Mouse (Mus musculus) testis, adult 2 months (tissue): ENCODE measurements around the gene Ppp2r5e. TPM values are rescaled to one million over a fixed set of nuclear protein-coding genes. Genes with fewer than 3 reads are reported as not detected.

Experiments
- H3K27ac ChIP-seq: fragments of 200-500 bp; 2 replicates; pipeline ENCODE4 v1.5.1; 2012; ENCODE audit warnings: low read depth, low read length; ENCODE audit not compliant: control insufficient read depth, insufficient read depth
- H3K27me3 ChIP-seq: fragments of 200-500 bp; 2 replicates; pipeline ENCODE4 v1.6.1; 2012; ENCODE audit warnings: mild to moderate bottlenecking, low read length, moderate library complexity; ENCODE audit not compliant: control insufficient read depth, insufficient read depth
- H3K36me3 ChIP-seq: fragments of 200-500 bp; 2 replicates; pipeline ENCODE4 v1.6.1; 2012; ENCODE audit warnings: mild to moderate bottlenecking, low read length; ENCODE audit not compliant: control insufficient read depth, insufficient read depth
- H3K4me1 ChIP-seq: fragments of 200-500 bp; 2 replicates; pipeline ENCODE4 v1.6.1; 2012; ENCODE audit warnings: low read length; ENCODE audit not compliant: control insufficient read depth, insufficient read depth
- H3K4me3 ChIP-seq: fragments of 200-500 bp; 2 replicates; pipeline ENCODE4 v1.5.1; 2012; ENCODE audit warnings: low read depth, mild to moderate bottlenecking, low read length, moderate library complexity, mixed read lengths; ENCODE audit not compliant: control insufficient read depth
- CTCF ChIP-seq: fragments of 200-500 bp; IDR thresholded peaks from 2 replicates; pipeline ENCODE4 v1.5.1; 2012; ENCODE audit warnings: low read depth, mild to moderate bottlenecking, inconsistent platforms, low read length, moderate library complexity; ENCODE audit not compliant: control insufficient read depth, insufficient read depth, insufficient replicate concordance
- POLR2A ChIP-seq: fragments of 200-500 bp; IDR thresholded peaks from 2 replicates; pipeline ENCODE4 v1.6.1; 2012; ENCODE audit warnings: low read depth, mild to moderate bottlenecking, inconsistent platforms, low read length, moderate library complexity; ENCODE audit not compliant: control insufficient read depth
- polyA plus RNA-seq: library from polyadenylated mRNA; depleted of rRNA; stranded (reverse); fragments of >200 nt; gene quantifications from 2 replicates; pipeline ENCODE4 v1.2.3, GENCODE M21; 2012

Gene Ppp2r5e
- polyA plus RNA-seq, 1 experiment, result 93.9 TPM

DNA sequence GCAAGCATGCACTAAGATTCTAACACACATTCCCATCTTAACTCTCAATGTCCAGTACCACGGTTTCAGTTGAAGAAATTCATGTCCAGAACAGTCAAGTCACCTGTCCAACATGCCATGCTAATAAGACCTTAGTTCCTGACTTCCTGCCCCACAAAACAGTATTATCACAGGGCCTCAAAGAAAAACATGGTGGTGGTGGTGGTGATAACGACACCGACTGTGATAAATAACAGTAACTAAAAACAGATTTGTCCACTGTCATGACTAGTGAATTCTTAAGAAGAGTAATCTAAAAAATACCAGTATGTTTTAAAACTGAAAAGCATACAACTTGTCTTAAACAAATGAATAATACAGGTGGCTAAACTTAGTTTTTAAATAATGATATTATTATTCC is 71.8 kb downstream of the Ppp2r5e start:
- H3K36me3 ChIP-seq, result no peaks in the 10 kb centered on the region
- no peaks in the 10 kb centered on the region for H3K27me3 ChIP-seq
- no peak overlapping the region for H3K27ac ChIP-seq
- no peaks in the 10 kb centered on the region for H3K4me1 ChIP-seq
- TF ChIP-seq CTCF, result no peak
- TF ChIP-seq POLR2A, result no peak
- H3K4me3 ChIP-seq, result no peak overlapping the region

DNA sequence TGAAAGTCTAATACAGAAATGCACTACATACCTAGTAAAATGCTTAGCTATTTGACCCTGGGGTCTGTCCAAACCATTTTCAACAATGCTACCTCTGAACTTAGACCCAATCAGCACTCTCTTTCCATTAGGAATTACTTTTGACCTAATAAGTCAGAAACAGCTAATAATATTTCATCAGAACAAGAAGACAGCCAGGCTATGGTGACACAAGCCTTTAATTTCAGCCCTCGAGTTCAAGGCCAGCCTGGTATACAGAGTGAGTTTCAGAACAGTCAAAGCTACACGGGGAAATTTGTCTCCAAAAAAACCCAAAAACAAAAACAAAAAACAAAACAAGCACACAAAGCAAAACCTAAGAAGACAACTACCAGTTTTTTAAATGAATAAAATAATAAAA is 73.1 kb downstream of the Ppp2r5e start:
- no peaks in the 10 kb centered on the region for H3K27me3 ChIP-seq
- no peaks in the 10 kb centered on the region for H3K36me3 ChIP-seq
- no peak for TF ChIP-seq POLR2A
- no peak for TF ChIP-seq CTCF
- no peak overlapping the region for H3K4me3 ChIP-seq
- H3K27ac ChIP-seq, result no peak overlapping the region
- H3K4me1 ChIP-seq, result no peaks in the 10 kb centered on the region

DNA sequence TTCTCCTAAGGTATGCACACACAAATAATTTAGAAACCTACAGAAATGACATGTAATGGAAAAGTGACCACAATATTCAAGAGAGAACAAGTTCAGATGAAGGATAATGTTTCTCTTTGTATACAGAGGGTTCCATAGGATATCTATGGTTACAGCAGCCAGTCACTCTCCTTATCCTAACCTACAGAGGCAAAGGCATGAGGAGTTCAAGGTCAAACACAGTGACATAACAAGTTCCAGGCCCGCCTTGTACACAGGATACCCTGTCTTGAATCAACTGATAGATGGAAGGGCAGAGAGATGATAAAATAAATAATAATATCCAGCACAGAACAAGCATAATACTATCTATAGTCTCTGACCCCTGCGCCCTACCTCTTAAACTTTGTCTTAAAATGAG is 73.7 kb downstream of the Ppp2r5e start:
- no peaks in the 10 kb centered on the region for H3K4me1 ChIP-seq
- no peak overlapping the region for H3K27ac ChIP-seq
- TF ChIP-seq CTCF (no peak), POLR2A (no peak)
- H3K27me3 ChIP-seq, result no peaks in the 10 kb centered on the region
- H3K4me3 ChIP-seq, result no peak overlapping the region
- H3K36me3 ChIP-seq, result no peaks in the 10 kb centered on the region

DNA sequence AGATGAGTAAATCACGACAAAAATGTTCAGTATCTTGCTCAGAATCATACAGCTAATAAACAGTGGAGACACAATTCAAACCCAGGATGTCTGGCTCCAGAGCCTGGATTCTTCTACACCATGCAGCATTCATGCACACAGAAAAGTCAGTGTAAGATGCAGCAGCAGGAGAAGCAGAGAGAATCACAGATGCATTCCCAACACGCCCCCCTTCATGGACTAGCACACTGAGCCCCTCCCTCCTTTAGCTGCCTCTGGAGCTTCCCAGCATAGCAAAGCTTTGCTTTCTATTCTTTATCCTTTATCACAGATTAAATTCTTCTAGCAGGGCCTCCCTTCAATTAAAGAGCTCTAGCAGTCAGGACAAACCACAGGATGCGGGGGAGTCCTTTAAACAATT is 75.7 kb downstream of the Ppp2r5e start:
- Histone ChIP-seq H3K27ac (no peak overlapping the region), H3K27me3 (no peaks in the 10 kb centered on the region), H3K36me3 (no peaks in the 10 kb centered on the region), H3K4me1 (no peaks in the 10 kb centered on the region), H3K4me3 (no peak overlapping the region)
- TF ChIP-seq POLR2A (no peak), CTCF (no peak)

DNA sequence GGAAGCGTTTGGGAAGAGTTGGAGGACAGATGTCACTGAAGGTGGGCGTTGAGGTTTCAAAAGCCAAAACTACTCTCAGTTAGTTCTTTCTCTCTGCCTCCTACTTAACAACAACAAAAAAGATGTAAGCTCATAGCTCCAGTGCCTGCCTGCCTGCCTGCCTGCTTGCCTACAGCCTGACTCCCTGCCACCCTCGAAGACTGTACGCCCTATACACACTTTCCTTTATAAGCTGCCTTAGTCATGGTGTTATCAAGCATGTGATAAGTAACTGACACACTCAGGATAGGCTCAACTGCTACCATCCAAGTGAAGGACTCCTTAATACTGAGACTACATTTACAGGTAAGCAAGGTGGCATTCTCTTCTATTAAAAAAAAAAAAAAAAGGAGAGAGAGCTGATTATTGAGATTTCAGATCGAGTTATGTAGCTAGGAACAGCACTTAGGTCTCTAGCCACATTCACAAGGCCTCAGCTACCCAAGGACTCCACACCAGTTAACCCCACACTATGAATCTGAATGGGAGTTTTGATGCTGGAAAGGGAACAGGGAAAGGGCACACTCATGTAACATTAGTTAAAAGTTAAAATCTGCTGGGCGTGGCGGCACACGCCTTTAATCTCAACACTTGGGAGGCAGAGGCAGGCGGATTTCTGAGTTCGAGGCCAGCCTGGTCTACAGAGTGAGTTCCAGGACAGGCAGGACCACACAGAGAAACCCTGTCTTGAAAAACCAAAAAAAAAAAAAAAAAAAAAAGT is 76.7 kb downstream of the Ppp2r5e start:
- H3K4me3 ChIP-seq, result no peak overlapping the region
- no peak for TF ChIP-seq CTCF
- no peak for TF ChIP-seq POLR2A
- no peaks in the 10 kb centered on the region for H3K4me1 ChIP-seq
- H3K27me3 ChIP-seq, result no peaks in the 10 kb centered on the region
- no peak overlapping the region for H3K27ac ChIP-seq
- no peaks in the 10 kb centered on the region for H3K36me3 ChIP-seq

DNA sequence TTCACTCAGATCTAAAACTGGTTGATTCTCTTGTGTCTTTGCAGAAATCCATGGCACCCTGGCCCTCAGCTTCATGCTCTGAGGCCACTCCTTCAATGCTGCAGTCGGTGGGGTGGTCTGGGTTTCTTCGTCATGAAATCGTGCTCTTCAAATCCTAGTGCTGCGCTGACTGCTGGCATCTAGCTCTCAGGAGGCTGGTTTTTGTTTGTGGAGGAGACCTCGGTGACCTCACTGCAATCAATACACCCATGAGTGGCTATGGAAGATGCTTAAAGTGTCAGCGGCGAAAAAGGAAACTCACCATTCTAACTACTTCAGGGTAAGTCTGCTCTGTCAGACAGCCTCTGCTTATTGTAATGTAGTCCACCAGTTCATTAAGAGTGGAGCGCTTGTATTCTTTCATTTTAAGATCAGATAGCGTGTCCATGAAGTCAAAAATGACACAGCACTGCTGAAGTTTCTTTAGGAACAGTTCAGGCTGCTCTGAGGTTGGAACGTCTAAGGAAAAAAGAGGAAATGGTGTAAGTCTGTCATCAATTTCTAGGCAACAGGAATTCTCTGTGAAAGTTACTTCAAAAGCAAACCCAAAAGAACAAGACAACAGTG is 80.6 kb downstream of the Ppp2r5e start:
- Histone ChIP-seq H3K27ac (no peak overlapping the region), H3K4me1 (no peaks in the 10 kb centered on the region), H3K27me3 (no peaks in the 10 kb centered on the region), H3K4me3 (no peak overlapping the region), H3K36me3 (no peaks in the 10 kb centered on the region)
- TF ChIP-seq CTCF (no peak), POLR2A (no peak)

DNA sequence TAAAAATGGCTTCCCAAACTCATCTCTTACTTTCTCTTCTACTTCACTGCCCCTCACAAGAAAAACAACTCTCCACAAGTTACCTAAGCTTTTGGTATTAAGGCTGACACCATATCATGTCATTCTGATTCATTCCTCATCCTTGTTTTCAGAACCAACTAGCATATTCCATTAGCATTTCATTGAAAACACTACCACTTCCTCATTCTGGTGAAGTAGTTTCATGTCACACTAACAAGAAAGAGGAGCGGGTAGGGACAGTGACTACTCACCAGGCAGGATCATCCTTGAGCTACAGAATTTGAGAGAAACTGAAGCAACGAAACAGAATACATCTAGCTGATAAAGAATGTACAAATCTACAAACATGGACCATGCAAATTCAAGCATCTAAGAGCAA is 84.5 kb downstream of the Ppp2r5e start:
- TF ChIP-seq POLR2A (no peak), CTCF (no peak)
- Histone ChIP-seq H3K4me3 (no peak overlapping the region), H3K27ac (no peak overlapping the region), H3K4me1 (no peaks in the 10 kb centered on the region), H3K27me3 (no peaks in the 10 kb centered on the region), H3K36me3 (no peaks in the 10 kb centered on the region)
